Mouse (Mus musculus) forebrain, embryonic 14.5 days (tissue): ENCODE data around the gene Lpin3. TPM values are rescaled to one million over a fixed set of nuclear protein-coding genes. Genes with fewer than 3 reads are reported as not detected.

Experiments
- ATAC-seq: fragments of 200-750 bp; cut with Nextera tagmentation; 2 replicates; pipeline ENCODE4 v1.8.0; 2017; ENCODE audit warnings: mild to moderate bottlenecking, moderate library complexity
- DNase-seq: peaks from one replicate; pipeline ENCODE4 v3.0.0-alpha.2; 2015; ENCODE audit warnings: low spot score
- H3K27ac ChIP-seq: fragments of 300-500 bp; sonication (generic); 2 replicates; pipeline ENCODE4 v1.5.1; 2014; ENCODE audit warnings: low read depth, mild to moderate bottlenecking, control low read depth, low read length, moderate library complexity
- H3K27me3 ChIP-seq: fragments of 300-500 bp; sonication (generic); replicated peaks from 2 replicates; pipeline ENCODE4 v1.6.1; 2014; ENCODE audit warnings: low read length, control low read depth, mixed read lengths; ENCODE audit not compliant: control insufficient read depth, insufficient read depth
- H3K36me3 ChIP-seq: fragments of 300-500 bp; sonication (generic); 2 replicates; pipeline ENCODE4 v1.6.1; 2014; ENCODE audit warnings: low read length, control low read depth; ENCODE audit not compliant: control insufficient read depth, insufficient read depth
- H3K4me1 ChIP-seq: fragments of 300-500 bp; sonication (generic); 2 replicates; pipeline ENCODE4 v1.6.1; 2014; ENCODE audit warnings: antibody characterized with exemption, low read length, control low read depth; ENCODE audit not compliant: control insufficient read depth, insufficient read depth
- H3K4me2 ChIP-seq: fragments of 300-500 bp; sonication (generic); 2 replicates; pipeline ENCODE4 v1.6.1; 2014; ENCODE audit warnings: mild to moderate bottlenecking, control low read depth, low read length
- H3K4me3 ChIP-seq: fragments of 300-500 bp; sonication (generic); 2 replicates; pipeline ENCODE4 v1.5.1; 2014; ENCODE audit warnings: low read depth, low read length, control low read depth
- H3K9ac ChIP-seq: fragments of 300-500 bp; sonication (generic); 2 replicates; pipeline ENCODE4 v1.6.1; 2014; ENCODE audit warnings: mild to moderate bottlenecking, low read length, control low read depth, moderate library complexity
- H3K9me3 ChIP-seq: fragments of 300-500 bp; sonication (generic); replicated peaks from 2 replicates; pipeline ENCODE4 v1.6.1; 2016; ENCODE audit warnings: low read length, control low read depth, mixed read lengths; ENCODE audit not compliant: control insufficient read depth
- WGBS: fragments of 180-500 bp; shearing (Covaris S2); extraction: QIAGEN DNeasy Blood & Tissue Kit; methylation state at CpG from one replicate; pipeline ENCODE4 v1.1.7; 2014; 5-methylcytosine and 5-hydroxymethylcytosine counted together
- polyA plus RNA-seq: library from polyadenylated mRNA; unstranded; fragments of >200 nt; fragmentation: Nextera tagmentation; extraction: Ambion mirVana; gene quantifications from 2 replicates; pipeline ENCODE4 v1.2.1, GENCODE M21; 2014

The Lpin3 gene
- polyA plus RNA-seq, 1 experiment from 2014 or later = 0.08 TPM

DNA sequence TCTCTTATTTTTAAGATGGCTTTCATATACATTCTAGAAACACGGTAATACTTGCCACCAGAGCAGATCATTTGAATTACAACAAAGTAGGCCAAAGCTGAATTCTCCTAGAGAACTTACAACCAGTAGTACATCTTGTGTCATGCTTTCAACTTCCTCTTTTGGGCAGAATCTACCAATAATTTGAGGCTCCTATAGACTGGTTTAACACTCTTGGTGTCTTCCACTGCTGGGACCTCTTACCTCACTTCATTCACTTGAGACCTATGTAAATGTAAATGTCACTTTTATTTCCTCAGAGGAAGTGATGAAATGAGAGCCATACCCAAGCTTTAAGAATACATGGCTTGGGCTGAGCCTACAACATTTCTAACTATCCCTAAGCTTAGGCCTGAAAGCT is 16.4 kb upstream of the Lpin3 start:
- H3K36me3 ChIP-seq = no peaks in the 10 kb centered on the region
- no peak for DNase-seq
- WGBS = 95% methylated on average over 1 of the region's 1 CpGs
- H3K27ac ChIP-seq = no peak overlapping the region
- H3K4me1 ChIP-seq = no peaks in the 10 kb centered on the region
- H3K4me2 ChIP-seq = no peak overlapping the region
- no peaks in the 10 kb centered on the region for H3K9me3 ChIP-seq
- no peak overlapping the region for H3K4me3 ChIP-seq
- no peaks in the 10 kb centered on the region for H3K27me3 ChIP-seq
- no peak for ATAC-seq
- no peak overlapping the region for H3K9ac ChIP-seq

GRCm38 (mm10) chr2:160865266-160865665 is 15.2 kb upstream of the Lpin3 start:
- no peaks in the 10 kb centered on the region for H3K4me1 ChIP-seq
- no peak overlapping the region for H3K4me3 ChIP-seq
- no peaks in the 10 kb centered on the region for H3K27me3 ChIP-seq
- H3K4me2 ChIP-seq = no peak overlapping the region
- ATAC-seq (no peak), DNase-seq (peak; percentile 19)
- H3K36me3 ChIP-seq = no peaks in the 10 kb centered on the region
- no peak overlapping the region for H3K27ac ChIP-seq
- WGBS = 56% methylated on average over 2 of the region's 2 CpGs
- no peaks in the 10 kb centered on the region for H3K9me3 ChIP-seq
- H3K9ac ChIP-seq = no peak overlapping the region

- no peak overlapping the region for H3K27ac ChIP-seq
- no peak overlapping the region for H3K9ac ChIP-seq
- no peaks in the 10 kb centered on the region for H3K9me3 ChIP-seq
- 81% methylated on average over 3 of the region's 3 CpGs for WGBS
- DNase-seq = no peak
- H3K4me3 ChIP-seq = no peak overlapping the region
- no peak overlapping the region for H3K4me2 ChIP-seq
- no peaks in the 10 kb centered on the region for H3K36me3 ChIP-seq
- no peaks in the 10 kb centered on the region for H3K27me3 ChIP-seq
- no peak for ATAC-seq
- H3K4me1 ChIP-seq = peaks cover 10% of the 10 kb centered on the region; the same call in 1 of the 2 replicates
Observed at GRCm38 (mm10) chr2:160869446-160869845, 11.0 kb upstream of the Lpin3 start.

DNA sequence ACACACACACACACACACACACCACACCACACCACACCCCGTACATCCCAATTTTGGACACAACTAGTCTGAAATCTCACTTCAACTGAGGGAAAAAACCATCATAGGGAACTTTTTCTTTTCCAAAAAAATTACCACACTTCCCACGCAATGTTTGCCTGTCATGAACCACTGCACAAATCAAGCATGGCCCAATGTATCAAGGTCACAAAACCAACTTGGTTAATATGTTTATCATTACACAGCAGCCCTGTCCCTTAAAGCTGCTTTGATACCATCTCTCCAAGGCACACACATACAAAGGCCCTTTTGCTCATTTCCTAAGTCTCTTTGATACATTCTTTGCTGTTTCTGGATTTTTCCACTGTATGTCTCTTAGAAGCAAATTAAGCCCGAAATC is 9.2 kb upstream of the Lpin3 start:
- Histone ChIP-seq H3K4me3 (no peak overlapping the region), H3K27ac (no peak overlapping the region), H3K36me3 (no peaks in the 10 kb centered on the region), H3K27me3 (no peaks in the 10 kb centered on the region), H3K4me1 (peaks cover 10% of the 10 kb centered on the region; the same call in 1 of the 2 replicates), H3K9ac (no peak overlapping the region), H3K4me2 (peak overlapping the region; percentile 31; the same call in 1 of the 2 replicates), H3K9me3 (0 out of 2 replicates have a peak, but pooled peaks cover 3% of the 10 kb centered on the region)
- WGBS = 79% methylated on average over 3 of the region's 3 CpGs
- DNase-seq (no peak), ATAC-seq (no peak)

- peak overlapping the region; percentile 99 for H3K27ac ChIP-seq
- H3K27me3 ChIP-seq = no peaks in the 10 kb centered on the region
- H3K9ac ChIP-seq = peak overlapping the region; percentile 94
- DNase-seq (peak; percentile 77), ATAC-seq (peak; percentile 91)
- H3K9me3 ChIP-seq = 0 out of 2 replicates have a peak, but pooled peaks cover 3% of the 10 kb centered on the region
- H3K4me1 ChIP-seq = peaks cover 10% of the 10 kb centered on the region; the same call in 1 of the 2 replicates
- peak overlapping the region; percentile 90 for H3K4me3 ChIP-seq
- WGBS = 0% methylated on average over 34 of the region's 47 CpGs
- peak overlapping the region; percentile 76 for H3K4me2 ChIP-seq
- H3K36me3 ChIP-seq = no peaks in the 10 kb centered on the region
Observed at GRCm38 (mm10) chr2:160872395-160872794, 8.1 kb upstream of the Lpin3 start.

GRCm38 (mm10) chr2:160872890-160873382 is 7.5 kb upstream of the Lpin3 start, which contains the start of gene Zhx3:
Gene Zhx3, minus strand, starts transcription at chr2:160872998.
- Histone ChIP-seq H3K4me3 (peak within 1 kb of the TSS; percentile 90), H3K36me3 (no peaks in the 10 kb centered on the region), H3K27me3 (no peaks in the 10 kb centered on the region), H3K9me3 (0 out of 2 replicates have a peak, but pooled peaks cover 3% of the 10 kb centered on the region), H3K9ac (peak within 1 kb of the TSS; percentile 94), H3K4me1 (peaks cover 10% of the 10 kb centered on the region; the same call in 1 of the 2 replicates), H3K4me2 (peak within 1 kb of the TSS; percentile 76), H3K27ac (peak within 1 kb of the TSS; percentile 99)
- under 1% methylated on average over 44 of the region's 48 CpGs for WGBS
- peak; percentile 97 for DNase-seq
- ATAC-seq = peak; percentile 97

GRCm38 (mm10) chr2:160874231-160874877 is 6.1 kb upstream of the Lpin3 start:
- H3K4me2 ChIP-seq = no peak overlapping the region
- no peaks in the 10 kb centered on the region for H3K27me3 ChIP-seq
- 0 out of 2 replicates have a peak, but pooled peaks cover 3% of the 10 kb centered on the region for H3K9me3 ChIP-seq
- no peak overlapping the region for H3K9ac ChIP-seq
- peaks cover 10% of the 10 kb centered on the region; the same call in 1 of the 2 replicates for H3K4me1 ChIP-seq
- DNase-seq (no peak), ATAC-seq (no peak)
- H3K4me3 ChIP-seq = no peak overlapping the region
- no peak overlapping the region for H3K27ac ChIP-seq
- H3K36me3 ChIP-seq = no peaks in the 10 kb centered on the region
- 88% methylated on average over 5 of the region's 5 CpGs for WGBS

GRCm38 (mm10) chr2:160876115-160876514 is 4.4 kb upstream of the Lpin3 start:
- H3K27me3 ChIP-seq = no peaks in the 10 kb centered on the region
- 0 out of 2 replicates have a peak, but pooled peaks cover 3% of the 10 kb centered on the region for H3K9me3 ChIP-seq
- DNase-seq (no peak), ATAC-seq (no peak)
- H3K4me2 ChIP-seq = no peak overlapping the region
- no peak overlapping the region for H3K27ac ChIP-seq
- peaks cover 10% of the 10 kb centered on the region; the same call in 1 of the 2 replicates for H3K4me1 ChIP-seq
- no peak overlapping the region for H3K9ac ChIP-seq
- WGBS = 84% methylated on average over 4 of the region's 4 CpGs
- H3K36me3 ChIP-seq = no peaks in the 10 kb centered on the region
- no peak overlapping the region for H3K4me3 ChIP-seq

- Histone ChIP-seq H3K9ac (no peak overlapping the region), H3K36me3 (no peaks in the 10 kb centered on the region), H3K4me2 (no peak overlapping the region), H3K4me3 (no peak overlapping the region), H3K9me3 (no peaks in the 10 kb centered on the region), H3K27me3 (no peaks in the 10 kb centered on the region), H3K4me1 (no peaks in the 10 kb centered on the region), H3K27ac (no peak overlapping the region)
- ATAC-seq (no peak), DNase-seq (no peak)
- 55% methylated on average over 6 of the region's 6 CpGs for WGBS
Observed at GRCm38 (mm10) chr2:160881462-160882101, 1.1 kb downstream of the Lpin3 start.
